Mouse (Mus musculus): ENCODE results near the gene Mipep. TPM values are rescaled to one million over a fixed set of nuclear protein-coding genes. Genes with fewer than 3 reads are reported as not detected.

Gene Mipep
- total RNA-seq, 2 experiments from 2014 or later: 70.0 to 75.1 TPM

GRCm38 (mm10) chr14:60866399-60866798 is 82.0 kb downstream of the Mipep start:
- DNase-seq: no peak

GRCm38 (mm10) chr14:60868325-60868724 is 84.0 kb downstream of the Mipep start:
- DNase-seq: no peak

- no peak for DNase-seq
Measured at GRCm38 (mm10) chr14:60871831-60872230, 87.5 kb downstream of the Mipep start.

GRCm38 (mm10) chr14:60882106-60882505 is 97.7 kb downstream of the Mipep start:
- DNase-seq: no peak

- DNase-seq: no peak
Measured at GRCm38 (mm10) chr14:60882681-60883080, 98.3 kb downstream of the Mipep start.

GRCm38 (mm10) chr14:60885361-60885950 is 101.1 kb downstream of the Mipep start:
- DNase-seq: no peak

- DNase-seq: no peak
Measured at GRCm38 (mm10) chr14:60893882-60894281, 109.5 kb downstream of the Mipep start.

GRCm38 (mm10) chr14:60895172-60896000 is 111.0 kb downstream of the Mipep start:
- peak in 1 of 2 experiments; percentile 11 for DNase-seq

GRCm38 (mm10) chr14:60898086-60898667 is 113.8 kb downstream of the Mipep start:
- no peak for DNase-seq

GRCm38 (mm10) chr14:60904501-60904900 is 120.1 kb downstream of the Mipep start:
- no peak for DNase-seq

GRCm38 (mm10) chr14:60906421-60907374 is 122.3 kb downstream of the Mipep start:
- DNase-seq: peak; percentile 46 to 59

- DNase-seq: no peak
Measured at GRCm38 (mm10) chr14:60909351-60909750, 125.0 kb downstream of the Mipep start.

GRCm38 (mm10) chr14:60910506-60911444 is 126.4 kb downstream of the Mipep start:
- no peak for DNase-seq

- peak; percentile 17 to 41 for DNase-seq
Measured at GRCm38 (mm10) chr14:60912981-60913468, 128.7 kb downstream of the Mipep start.

GRCm38 (mm10) chr14:60916661-60917060 is 132.3 kb downstream of the Mipep start:
- DNase-seq: no peak

- no peak for DNase-seq
Measured at GRCm38 (mm10) chr14:60926011-60926410, 141.6 kb downstream of the Mipep start.

- no peak for DNase-seq
Measured at GRCm38 (mm10) chr14:60935705-60936104, 151.3 kb downstream of the Mipep start.

GRCm38 (mm10) chr14:60937481-60938039 is 153.2 kb downstream of the Mipep start:
- no peak for DNase-seq
